Mouse (Mus musculus) erythroid progenitor cell, adult 5-6 weeks (primary cell): ENCODE results near the gene Ocln. TPM values are rescaled to one million over a fixed set of nuclear protein-coding genes. Genes with fewer than 3 reads are reported as not detected.
A peak's percentile ranks its signal among the peaks of the same experiment; 100 is the strongest.
"Not testable (repeated sequence)": the region's sequence is repeated elsewhere in the genome, so short reads cannot be mapped to it uniquely, and the experiment has no call there.

Experiments used
- ATAC-seq: replicated peaks from 2 replicates; pipeline ENCODE4 v1.8.0; 2016; ENCODE audit warnings: moderate number of reproducible peaks, mild to moderate bottlenecking, moderate TSS enrichment, inconsistent platforms; ENCODE audit not compliant: poor library complexity, low FRiP score, severe bottlenecking
- total RNA-seq, 2 experiments: library from RNA; stranded (forward) in 1 of 2; stranded (reverse) in 1 of 2; fragments of 150-400 nt in 1 of 2; fragments of 186-747, 209-891 nt in 1 of 2; gene quantifications; 2 replicates each; pipeline versions ENCODE4 v1.2.3 to v1.2.4; 2015 to 2017; ENCODE audit warnings: low replicate concordance in 2 of 2

The Ocln gene
- total RNA-seq, 2 experiments from 2014 or later: not detected

DNA sequence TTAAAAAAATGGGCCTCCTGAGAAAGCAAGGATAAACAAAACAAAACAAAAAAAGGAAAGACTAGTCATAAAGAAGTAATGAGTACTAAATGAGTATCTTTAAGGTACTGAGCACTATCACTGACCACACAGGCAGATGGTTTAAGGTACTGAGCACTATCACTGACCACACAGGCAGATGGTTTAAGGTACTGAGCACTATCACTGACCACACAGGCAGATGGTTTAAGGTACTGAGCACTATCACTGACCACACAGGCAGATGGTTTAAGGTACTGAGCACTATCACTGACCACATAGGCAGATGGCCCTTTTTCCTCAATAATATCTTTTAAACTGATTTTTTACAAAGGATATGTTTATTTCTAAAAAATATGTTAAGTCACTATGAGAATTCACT is 52.9 kb downstream of the Ocln start:
- ATAC-seq: not testable (repeated sequence)

DNA sequence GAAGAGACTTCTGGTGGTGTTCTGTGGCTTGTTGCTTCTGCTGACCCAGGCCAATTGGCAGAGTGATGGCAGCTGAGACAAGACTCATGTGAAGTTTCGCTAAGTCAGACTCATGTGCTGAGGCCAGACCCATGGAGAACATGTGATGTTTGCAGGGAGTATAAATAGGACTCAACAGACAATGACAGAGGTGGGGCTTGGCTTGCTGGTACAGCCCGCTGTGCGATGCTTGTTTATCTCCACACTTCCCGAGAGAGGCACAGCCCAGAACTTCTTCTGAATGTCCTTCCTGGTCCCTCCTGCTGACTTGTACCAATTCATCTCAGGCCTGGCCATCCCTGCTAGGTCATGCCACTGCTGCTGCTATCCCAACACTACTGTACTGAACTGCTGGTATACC is 57.2 kb downstream of the Ocln start:
- no peak for ATAC-seq

DNA sequence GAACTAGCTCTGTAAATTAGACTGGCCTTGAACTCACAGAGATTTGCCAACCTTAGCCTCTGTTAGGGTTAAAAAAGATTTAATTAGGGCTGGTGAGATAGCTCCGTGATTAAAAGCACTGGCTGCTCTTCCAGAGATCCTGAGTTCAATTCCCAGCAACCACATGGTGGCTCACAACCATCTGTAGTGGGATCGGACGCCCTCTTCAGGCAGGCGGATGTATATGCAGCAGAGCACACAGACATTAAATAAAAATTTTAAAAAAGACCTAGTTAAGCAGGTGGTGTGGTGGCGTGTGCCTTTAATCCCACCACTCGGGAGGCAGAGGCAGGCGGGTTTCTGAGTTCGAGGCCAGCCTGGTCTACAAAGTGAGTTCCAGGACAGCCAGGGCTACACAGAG is 58.1 kb downstream of the Ocln start:
- ATAC-seq: not testable (repeated sequence)

DNA sequence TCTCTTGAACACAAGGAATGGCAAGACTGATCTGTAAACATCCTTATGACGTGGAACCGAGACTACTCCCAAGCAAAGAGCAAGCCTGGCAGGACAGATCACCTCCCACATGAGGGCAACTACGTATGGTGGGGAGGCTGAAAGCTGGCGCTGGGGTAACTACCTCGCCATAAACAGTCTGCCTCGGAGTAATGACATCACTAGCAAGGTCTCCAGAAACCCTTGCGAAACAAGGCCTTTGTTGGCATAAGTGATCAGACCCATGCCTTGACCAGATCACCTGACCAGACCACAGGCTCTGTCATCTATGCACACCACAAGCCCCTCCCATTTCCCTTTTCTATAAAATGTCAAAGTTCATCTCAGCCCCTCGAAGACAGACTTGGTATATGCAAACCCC is 59.2 kb downstream of the Ocln start:
- ATAC-seq: no peak

DNA sequence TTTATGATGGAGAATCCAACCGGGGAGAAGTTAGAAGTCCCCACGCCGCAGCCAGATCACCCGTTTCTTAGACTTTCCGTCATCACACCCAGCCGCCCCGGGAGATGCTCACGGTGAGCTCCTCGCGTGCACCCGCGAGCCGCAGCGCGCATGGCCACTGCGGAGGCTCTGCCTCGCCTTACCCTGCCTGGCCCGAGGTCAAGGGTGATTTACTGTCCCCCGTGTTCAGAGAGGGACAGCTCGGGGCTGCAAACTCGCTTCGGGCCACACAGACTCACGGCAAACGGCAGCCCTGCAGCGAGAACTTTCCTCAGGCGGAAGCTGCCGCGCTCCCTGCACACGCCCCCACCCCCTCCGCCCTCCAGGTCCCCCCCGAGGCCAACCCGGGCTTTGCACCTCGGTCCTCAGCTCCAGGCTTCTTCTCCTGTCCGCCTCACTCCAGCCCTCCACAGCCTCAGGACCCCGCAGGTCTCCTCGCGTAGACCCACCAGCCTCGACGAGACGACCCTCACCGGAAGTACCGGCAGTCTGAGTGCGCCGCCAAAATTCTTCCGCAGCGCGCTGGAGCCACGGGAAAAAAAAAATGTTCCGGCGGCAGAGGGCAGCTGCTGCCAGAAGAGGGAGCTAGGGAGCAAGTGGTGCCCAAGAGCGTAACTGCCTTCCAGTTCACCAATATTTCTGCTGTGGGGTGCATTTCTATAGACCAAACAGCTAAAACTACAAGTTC is 60.3 kb downstream of the Ocln start, which contains the start of gene Gtf2h2:
Gene Gtf2h2 (minus strand): TSS at position 519 of the 727 bp plus-strand sequence.
- peak; percentile 94 for ATAC-seq

DNA sequence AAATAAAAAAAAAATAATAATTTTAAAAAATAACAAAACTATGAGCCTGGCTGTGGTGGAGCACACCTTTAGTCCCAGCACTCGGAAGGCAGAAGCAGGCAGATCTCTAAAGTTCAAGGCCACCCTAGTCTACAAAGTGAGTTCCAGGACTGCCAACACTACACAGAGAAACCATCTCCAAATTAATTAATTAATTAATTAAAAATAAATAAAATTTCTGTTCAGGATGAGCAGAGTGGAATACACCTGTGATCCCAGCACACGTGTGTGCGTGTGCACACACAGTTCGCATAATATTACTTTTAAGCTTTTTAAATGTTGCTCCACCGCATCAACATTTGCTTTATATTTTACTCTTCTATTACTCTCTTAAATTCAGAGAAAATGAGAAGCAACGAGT is 60.9 kb downstream of the Ocln start:
- ATAC-seq: no peak

DNA sequence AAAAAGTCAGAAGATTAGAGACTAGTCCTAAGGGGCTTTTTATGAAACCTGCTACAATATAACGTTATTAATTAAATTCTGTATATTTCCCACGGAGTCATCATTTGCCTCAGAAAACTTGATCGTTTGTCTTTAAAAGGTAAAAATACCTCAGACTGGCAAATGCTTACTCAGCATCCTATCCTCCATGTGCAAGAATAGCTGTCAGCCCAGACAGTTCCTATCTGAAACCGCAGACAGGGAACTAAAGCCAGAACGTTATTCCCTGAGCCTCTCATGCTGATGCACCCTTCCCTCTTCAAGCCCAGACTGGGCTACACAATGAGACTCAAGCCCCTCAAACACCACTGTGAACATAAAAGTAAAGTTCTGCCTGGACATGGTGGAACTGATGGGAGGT is 62.1 kb downstream of the Ocln start:
- no peak for ATAC-seq

DNA sequence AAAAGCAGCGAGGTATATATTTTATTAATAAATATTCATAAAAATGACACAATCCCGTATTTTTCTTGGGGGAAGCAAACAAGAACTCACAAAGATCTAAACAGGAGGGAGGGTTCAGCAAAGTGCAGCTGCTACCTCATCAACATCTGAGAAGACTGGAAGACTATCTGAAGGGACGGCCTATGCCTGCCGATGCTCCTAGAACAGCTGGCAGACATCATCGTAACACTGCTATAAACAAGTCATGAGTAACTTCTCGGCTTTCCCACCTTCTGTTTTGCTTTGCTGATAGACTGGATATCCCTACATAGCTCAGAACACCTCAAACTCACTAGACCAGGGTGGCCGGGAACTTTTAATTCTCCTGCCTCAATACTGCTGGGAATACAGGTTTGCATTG is 68.9 kb downstream of the Ocln start:
- ATAC-seq: no peak

DNA sequence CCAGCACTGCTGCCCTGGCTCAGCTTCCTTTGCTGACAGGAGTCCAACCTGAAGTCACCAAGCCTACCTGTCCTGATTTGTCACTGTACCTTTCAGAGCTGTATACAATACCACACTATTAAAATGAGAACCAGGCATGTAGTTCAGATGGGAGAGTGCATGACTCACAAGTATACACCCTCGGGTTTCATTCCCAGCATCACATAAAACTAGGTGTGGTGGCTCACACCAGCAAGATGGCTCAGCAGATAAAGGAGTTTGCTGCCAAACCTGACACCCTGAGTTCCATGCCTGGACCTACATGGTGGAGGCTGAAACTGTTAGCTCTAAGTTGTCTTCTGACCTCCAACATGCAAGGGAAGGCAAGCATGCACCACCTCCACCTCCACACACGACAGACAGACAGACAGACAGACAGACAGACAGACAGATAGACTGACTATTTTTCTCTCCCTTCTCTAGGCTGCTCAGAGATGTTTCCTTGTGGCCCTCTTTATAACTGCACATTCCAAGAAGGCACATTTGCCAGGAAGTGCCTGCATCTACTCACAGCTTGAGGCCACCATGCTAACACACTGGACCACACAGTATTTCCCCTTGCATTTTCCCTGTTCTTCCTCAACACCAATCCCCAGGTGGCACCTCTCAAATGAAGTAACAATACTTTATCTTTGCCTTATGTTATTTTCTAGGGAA is 88.8 kb downstream of the Ocln start:
- peak; percentile 94 for ATAC-seq

DNA sequence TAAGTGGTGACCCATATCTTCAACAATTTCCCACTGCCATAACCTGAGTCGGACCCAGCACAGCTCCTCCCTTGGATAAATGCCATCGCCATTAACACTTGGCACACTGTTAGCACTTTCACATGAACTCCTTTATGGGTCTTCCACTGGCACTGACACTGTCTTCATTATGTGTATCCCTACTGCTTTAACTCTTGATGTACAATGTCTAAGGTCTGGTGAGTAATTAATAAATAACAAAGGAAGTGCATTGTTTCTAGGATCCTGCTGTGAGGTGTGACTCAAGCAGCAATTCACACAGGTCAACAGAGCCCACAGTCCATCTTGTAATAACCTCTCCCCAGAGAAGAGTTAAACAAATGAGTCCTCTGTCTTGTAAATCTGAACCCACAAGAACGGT is 91.2 kb downstream of the Ocln start:
- no peak for ATAC-seq

DNA sequence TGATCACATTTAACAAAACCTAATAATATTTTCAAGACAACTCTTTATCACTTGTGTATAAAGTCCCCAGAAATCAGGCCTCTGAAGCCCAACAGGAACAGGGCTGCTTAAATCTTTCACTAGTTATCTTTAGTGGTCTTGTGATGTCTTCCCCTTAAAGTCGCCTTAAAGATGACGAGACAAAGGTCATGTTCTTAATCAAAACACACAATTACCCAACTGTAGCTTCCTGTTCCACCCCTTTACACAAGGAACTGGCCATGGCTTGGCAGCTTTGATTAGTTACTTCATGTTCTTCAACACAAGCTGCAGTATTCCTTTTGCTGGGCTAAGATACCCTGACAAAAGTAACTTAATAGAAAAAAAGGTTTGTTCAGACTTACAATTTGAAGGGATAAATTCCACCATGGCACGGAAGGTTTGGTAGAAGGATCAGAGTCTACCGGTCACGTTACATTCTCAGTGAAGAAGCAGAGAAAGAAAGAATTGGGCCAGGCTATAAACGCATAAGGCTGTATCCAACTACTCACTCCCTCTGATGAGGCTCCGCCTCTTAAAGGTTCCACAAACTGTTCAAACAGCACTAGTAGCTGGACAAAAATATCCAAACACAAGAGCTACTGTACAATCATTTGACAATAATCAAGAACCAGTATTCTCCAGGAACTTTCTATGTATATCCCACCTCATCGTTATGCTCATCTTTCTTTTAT is 99.9 kb downstream of the Ocln start, which contains the start of gene Naip1:
Gene Naip1 (minus strand): TSS at position 455 of the 713 bp plus-strand sequence.
- ATAC-seq: not testable (repeated sequence)

DNA sequence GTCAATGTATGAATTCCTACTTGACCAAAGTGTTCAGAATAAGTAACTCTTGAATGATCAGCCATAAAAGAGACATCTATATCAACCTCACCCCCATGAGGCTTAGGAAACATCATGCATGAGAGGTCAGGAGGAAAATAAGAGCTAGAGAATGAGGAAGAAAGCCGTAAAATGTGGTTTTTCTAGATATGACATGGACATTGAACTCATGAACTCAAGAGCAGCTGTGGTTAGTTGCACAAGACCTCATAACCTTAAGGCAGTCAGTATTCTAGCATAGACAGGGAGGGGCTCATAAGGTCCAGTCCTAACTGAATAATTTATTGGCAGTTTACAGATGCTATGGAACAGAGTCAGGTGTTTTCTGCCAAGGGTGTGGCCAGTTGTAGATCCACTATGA is 103.0 kb downstream of the Ocln start:
- no peak for ATAC-seq

Other genes with a start within 250 kb of the Ocln start
- 3.6 and 4.6 TPM in 2 replicates for gene Naip6, start 235.0 kb downstream of the Ocln start, total RNA-seq (2015; ENCODE audit: low replicate concordance)
- gene Naip6, start 235.0 kb downstream of the Ocln start, total RNA-seq (2017; ENCODE audit: low replicate concordance): 1.3 and 1.4 TPM in 2 replicates
- not detected in 2 replicates for gene Naip1, start 99.8 kb downstream of the Ocln start, total RNA-seq (2015; ENCODE audit: low replicate concordance)
- not detected in 2 replicates for gene Naip1, start 99.8 kb downstream of the Ocln start, total RNA-seq (2017; ENCODE audit: low replicate concordance)
- 13.4 and 25.9 TPM in 2 replicates for gene Gtf2h2, start 60.1 kb downstream of the Ocln start, total RNA-seq (2015; ENCODE audit: low replicate concordance)
- 13.9 and 15.7 TPM in 2 replicates for gene Gtf2h2, start 60.1 kb downstream of the Ocln start, total RNA-seq (2017; ENCODE audit: low replicate concordance)
- gene Marveld2, start 64.3 kb upstream of the Ocln start, total RNA-seq (2015; ENCODE audit: low replicate concordance): not detected in 2 replicates
- gene Marveld2, start 64.3 kb upstream of the Ocln start, total RNA-seq (2017; ENCODE audit: low replicate concordance): 0.39 and 1.1 TPM in 2 replicates
- 132 and 133 TPM in 2 replicates for gene Ak6, start 98.3 kb upstream of the Ocln start, total RNA-seq (2015; ENCODE audit: low replicate concordance)
- 47.4 and 85.9 TPM in 2 replicates for gene Ak6, start 98.3 kb upstream of the Ocln start, total RNA-seq (2017; ENCODE audit: low replicate concordance)
- 23.5 and 29.9 TPM in 2 replicates for gene Rad17, start 98.3 kb upstream of the Ocln start, total RNA-seq (2015; ENCODE audit: low replicate concordance)
- 19.7 and 21.6 TPM in 2 replicates for gene Rad17, start 98.3 kb upstream of the Ocln start, total RNA-seq (2017; ENCODE audit: low replicate concordance)
- gene Taf9, start 98.9 kb upstream of the Ocln start, total RNA-seq (2015; ENCODE audit: low replicate concordance): 14.4 and 42.8 TPM in 2 replicates
- gene Taf9, start 98.9 kb upstream of the Ocln start, total RNA-seq (2017; ENCODE audit: low replicate concordance): 12.3 and 30.6 TPM in 2 replicates
- gene Ccdc125, start 117.0 kb upstream of the Ocln start, total RNA-seq (2015; ENCODE audit: low replicate concordance): 0.42 and 6.5 TPM in 2 replicates
- gene Ccdc125, start 117.0 kb upstream of the Ocln start, total RNA-seq (2017; ENCODE audit: low replicate concordance): 4.7 and 8.2 TPM in 2 replicates
- gene Cdk7, start 178.2 kb upstream of the Ocln start, total RNA-seq (2015; ENCODE audit: low replicate concordance): 4.3 and 19.3 TPM in 2 replicates
- 9.4 and 23.6 TPM in 2 replicates for gene Cdk7, start 178.2 kb upstream of the Ocln start, total RNA-seq (2017; ENCODE audit: low replicate concordance)
- gene Mrps36, start 191.9 kb upstream of the Ocln start, total RNA-seq (2015; ENCODE audit: low replicate concordance): 75.3 and 100 TPM in 2 replicates
- 52.8 and 99.2 TPM in 2 replicates for gene Mrps36, start 191.9 kb upstream of the Ocln start, total RNA-seq (2017; ENCODE audit: low replicate concordance)
- gene Cenph, start 223.2 kb upstream of the Ocln start, total RNA-seq (2015; ENCODE audit: low replicate concordance): 75.5 and 87.6 TPM in 2 replicates
- gene Cenph, start 223.2 kb upstream of the Ocln start, total RNA-seq (2017; ENCODE audit: low replicate concordance): 44.6 and 60.3 TPM in 2 replicates
- gene Ccnb1, start 233.9 kb upstream of the Ocln start, total RNA-seq (2015; ENCODE audit: low replicate concordance): 339 and 351 TPM in 2 replicates
- gene Ccnb1, start 233.9 kb upstream of the Ocln start, total RNA-seq (2017; ENCODE audit: low replicate concordance): 507 and 678 TPM in 2 replicates